Mouse (Mus musculus) MEL (cell line): ENCODE data around the gene Sept9. TPM values are rescaled to one million over a fixed set of nuclear protein-coding genes. Genes with fewer than 3 reads are reported as not detected.
A peak's percentile ranks its signal among the peaks of the same experiment; 100 is the strongest.

ENCODE experiments used
- DNase-seq: peaks from one replicate; pipeline ENCODE4 v3.0.0; 2011; ENCODE audit warnings: low read depth, low spot score
- H3K27ac ChIP-seq: 2 replicates; pipeline ENCODE4 v1.5.1; 2012; ENCODE audit warnings: low read depth, mild to moderate bottlenecking, control low read depth, low read length, moderate library complexity; ENCODE audit not compliant: control insufficient read depth
- H3K27me3 ChIP-seq, 2 experiments: fragments of 150-350 bp in 1 of 2; sonication (generic) in 1 of 2; 2 replicates each; pipeline ENCODE4 v1.6.1; 2012; ENCODE audit warnings: low read length in 2 of 2, mild to moderate bottlenecking in 2 of 2, improper control_type of control experiment in 1 of 2, moderate library complexity in 1 of 2; ENCODE audit not compliant: insufficient read depth in 2 of 2, control insufficient read depth in 1 of 2
- H3K36me3 ChIP-seq, 2 experiments: 2 replicates each; pipeline ENCODE4 v1.6.1; 2012 to 2014; ENCODE audit warnings: low read length in 2 of 2, improper control_type of control experiment in 1 of 2, inconsistent platforms in 1 of 2, mild to moderate bottlenecking in 1 of 2; ENCODE audit not compliant: insufficient read depth in 2 of 2, control insufficient read depth in 1 of 2
- H3K4me1 ChIP-seq, 2 experiments: fragments of 150-350 bp in 1 of 2; sonication (generic) in 1 of 2; 2 replicates each; pipeline ENCODE4 v1.6.1; 2012; ENCODE audit warnings: low read length in 2 of 2, improper control_type of control experiment in 1 of 2, mild to moderate bottlenecking in 1 of 2; ENCODE audit not compliant: insufficient read depth in 2 of 2, control insufficient read depth in 1 of 2
- H3K4me3 ChIP-seq, 2 experiments: fragments of 150-350 bp in 1 of 2; sonication (generic) in 1 of 2; 2 replicates each; pipeline ENCODE4 v1.5.1; 2012; ENCODE audit warnings: low read depth in 2 of 2, low read length in 2 of 2, mild to moderate bottlenecking in 2 of 2, moderate library complexity in 2 of 2, control low read depth in 1 of 2, improper control_type of control experiment in 1 of 2; ENCODE audit not compliant: control insufficient read depth in 1 of 2, insufficient read depth in 1 of 2
- H3K79me2 ChIP-seq: 2 replicates; pipeline ENCODE4 v1.6.1; 2012; ENCODE audit warnings: mild to moderate bottlenecking, low read length, moderate library complexity; ENCODE audit not compliant: control insufficient read depth, poor library complexity, insufficient read depth
- H3K9ac ChIP-seq: 2 replicates; pipeline ENCODE4 v1.6.1; 2012; ENCODE audit warnings: low read depth, mild to moderate bottlenecking, control low read depth, low read length, moderate library complexity; ENCODE audit not compliant: control insufficient read depth, poor library complexity, severe bottlenecking
- H3K9me3 ChIP-seq: fragments of 150-350 bp; sonication (generic); replicated peaks from 2 replicates; pipeline ENCODE4 v1.6.1; 2012; ENCODE audit warnings: mild to moderate bottlenecking, low read length, improper control_type of control experiment, moderate library complexity; ENCODE audit not compliant: insufficient read depth
- CHD2 ChIP-seq: IDR thresholded peaks from 2 replicates; pipeline ENCODE4 v1.6.1; 2011; ENCODE audit warnings: low read length, improper control_type of control experiment
- CTCF ChIP-seq, 3 experiments: IDR thresholded peaks in 2 of 3; conservative IDR thresholded peaks in 1 of 3; 2 replicates each; pipeline ENCODE4 v1.5.1; 2011 to 2012; ENCODE audit warnings: low read length in 3 of 3, low read depth in 2 of 3, mild to moderate bottlenecking in 2 of 3, improper control_type of control experiment in 1 of 3, inconsistent platforms in 1 of 3, mixed read lengths in 1 of 3, moderate library complexity in 1 of 3; ENCODE audit not compliant: control insufficient read depth in 1 of 3, insufficient read depth in 1 of 3, poor library complexity in 1 of 3, severe bottlenecking in 1 of 3
- E2F4 ChIP-seq: IDR thresholded peaks from 2 replicates; pipeline ENCODE4 v1.6.1; 2011; ENCODE audit warnings: low read depth, low read length, improper control_type of control experiment, borderline replicate concordance
- EP300 ChIP-seq, 2 experiments: IDR thresholded peaks; 2 replicates each; pipeline ENCODE4 v1.6.1; 2011; ENCODE audit warnings: improper control_type of control experiment in 2 of 2, low read length in 2 of 2, low read depth in 1 of 2, mild to moderate bottlenecking in 1 of 2
- ETS1 ChIP-seq: IDR thresholded peaks from 2 replicates; pipeline ENCODE4 v1.6.1; 2012; ENCODE audit warnings: low read depth, mild to moderate bottlenecking, inconsistent platforms, low read length, improper control_type of control experiment, moderate library complexity
- HCFC1 ChIP-seq: IDR thresholded peaks from 2 replicates; pipeline ENCODE4 v1.6.1; 2012; ENCODE audit warnings: low read depth, mild to moderate bottlenecking, inconsistent platforms, low read length, improper control_type of control experiment, moderate library complexity
- JUND ChIP-seq: IDR thresholded peaks from 2 replicates; pipeline ENCODE4 v1.6.1; 2011; ENCODE audit warnings: low read depth, mild to moderate bottlenecking, improper control_type of control experiment, low read length
- MAX ChIP-seq: IDR thresholded peaks from 2 replicates; pipeline ENCODE4 v1.6.1; 2011; ENCODE audit warnings: low read length, improper control_type of control experiment
- MAZ ChIP-seq: IDR thresholded peaks from 2 replicates; pipeline ENCODE4 v1.6.1; 2012; ENCODE audit warnings: low read depth, mild to moderate bottlenecking, inconsistent platforms, low read length, improper control_type of control experiment
- MYB ChIP-seq: IDR thresholded peaks from 2 replicates; pipeline ENCODE4 v1.6.1; 2011; ENCODE audit warnings: mild to moderate bottlenecking, low read depth, low read length, improper control_type of control experiment
- POLR2A ChIP-seq, 2 experiments: IDR thresholded peaks; 2 replicates each; pipeline ENCODE4 v1.6.1; 2011 to 2012; ENCODE audit warnings: low read length in 2 of 2, mild to moderate bottlenecking in 2 of 2, control low read depth in 1 of 2, improper control_type of control experiment in 1 of 2, low read depth in 1 of 2, moderate library complexity in 1 of 2; ENCODE audit not compliant: control insufficient read depth in 1 of 2, insufficient read depth in 1 of 2, poor library complexity in 1 of 2
- POLR2AphosphoS5 ChIP-seq: IDR thresholded peaks from 2 replicates; pipeline ENCODE4 v1.6.1; 2012; ENCODE audit warnings: low read depth, borderline replicate concordance, mild to moderate bottlenecking, inconsistent platforms, low read length, moderate library complexity, mixed read lengths
- RAD21 ChIP-seq: IDR thresholded peaks from 2 replicates; pipeline ENCODE4 v1.6.1; 2011; ENCODE audit warnings: mild to moderate bottlenecking, low read depth, low read length, improper control_type of control experiment
- SIN3A ChIP-seq: IDR thresholded peaks from 2 replicates; pipeline ENCODE4 v1.6.1; 2012; ENCODE audit warnings: low read length, improper control_type of control experiment, inconsistent platforms
- SMC3 ChIP-seq: IDR thresholded peaks from 2 replicates; pipeline ENCODE4 v1.6.1; 2011; ENCODE audit warnings: low read depth, low read length, improper control_type of control experiment
- TBP ChIP-seq: IDR thresholded peaks from 2 replicates; pipeline ENCODE4 v1.8.0; 2011; ENCODE audit warnings: low read depth, low read length, improper control_type of control experiment
- TCF12 ChIP-seq: IDR thresholded peaks from 2 replicates; pipeline ENCODE4 v1.6.1; 2014; ENCODE audit warnings: low read depth, mild to moderate bottlenecking, inconsistent platforms, low read length, improper control_type of control experiment, moderate library complexity
- USF1 ChIP-seq: IDR thresholded peaks from 2 replicates; pipeline ENCODE4 v1.6.1; 2014; ENCODE audit warnings: low read depth, mild to moderate bottlenecking, inconsistent platforms, low read length, improper control_type of control experiment, moderate library complexity
- USF2 ChIP-seq, 2 experiments: IDR thresholded peaks; 2 replicates each; pipeline ENCODE4 v1.6.1; 2011 to 2012; ENCODE audit warnings: improper control_type of control experiment in 2 of 2, low read length in 2 of 2, borderline replicate concordance in 1 of 2, inconsistent platforms in 1 of 2, low read depth in 1 of 2, mild to moderate bottlenecking in 1 of 2; ENCODE audit not compliant: insufficient read depth in 1 of 2
- ZKSCAN1 ChIP-seq: IDR thresholded peaks from 2 replicates; pipeline ENCODE4 v1.6.1; 2012; ENCODE audit warnings: low read depth, mild to moderate bottlenecking, inconsistent platforms, low read length, improper control_type of control experiment, moderate library complexity
- ZMIZ1 ChIP-seq: IDR thresholded peaks from 2 replicates; pipeline ENCODE4 v1.6.1; 2012; ENCODE audit warnings: low read depth, mild to moderate bottlenecking, inconsistent platforms, low read length, improper control_type of control experiment, moderate library complexity
- polyA plus RNA-seq, 2 experiments: library from polyadenylated mRNA; stranded (reverse) in 1 of 2; unstranded in 1 of 2; fragments of >175 nt in 1 of 2; fragments of >200 nt in 1 of 2; gene quantifications; 2 replicates each; pipeline versions ENCODE4 v1.2.1 to v1.2.4; 2012; ENCODE audit warnings: low replicate concordance in 2 of 2, low read depth in 1 of 2; ENCODE audit not compliant: insufficient read length in 2 of 2, insufficient read depth in 1 of 2, missing spikeins in 1 of 2
- total RNA-seq: library from RNA; depleted of rRNA; stranded (reverse); fragments of 300-350 nt; gene quantifications from 2 replicates; pipeline ENCODE4 v1.2.3, GENCODE M21; 2012

Gene Sept9
- total and polyA plus RNA-seq, 3 experiments: 49.7 to 196 (median 163) TPM

DNA sequence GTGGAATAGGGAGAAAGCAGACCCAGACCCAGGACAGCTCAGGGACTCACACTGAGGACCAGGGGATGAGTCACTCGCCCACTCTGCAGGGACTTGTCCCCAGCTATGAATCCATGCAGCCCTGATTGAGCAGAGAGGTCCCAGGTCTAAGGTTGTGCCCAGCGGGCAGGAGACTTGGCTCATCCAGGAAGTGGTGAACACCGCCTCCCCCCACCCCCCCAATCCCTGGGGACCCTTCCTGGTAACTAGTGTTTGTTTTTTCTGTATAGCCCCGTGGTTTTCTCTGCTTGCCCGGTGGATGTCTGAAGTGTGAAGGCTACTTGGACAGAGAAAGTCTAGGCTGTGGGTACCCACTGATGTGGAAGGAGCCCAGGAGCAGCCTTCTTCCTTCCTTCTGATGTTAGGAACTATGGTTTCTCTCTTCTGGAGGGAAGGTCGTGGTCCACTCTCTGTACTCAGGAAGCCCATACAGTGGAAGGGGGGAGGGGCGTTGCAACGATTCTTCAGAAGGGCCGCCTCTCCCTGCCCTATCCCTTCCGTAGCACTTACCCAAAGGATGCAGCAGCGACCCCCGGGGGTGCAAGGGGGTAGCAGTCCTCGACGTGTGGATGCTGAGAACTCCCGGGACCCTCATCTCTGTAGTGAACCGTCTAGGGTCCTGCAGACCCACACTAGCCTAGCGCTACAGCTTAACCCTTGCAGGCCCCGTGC is 66.0 kb downstream of the Sept9 start:
- TF ChIP-seq TCF12 (no peak), USF1 (no peak), JUND (no peak), MAZ (no peak), CTCF (IDR thresholded peaks at IDR 0.05 in 2 of 3, conservative IDR thresholded peaks at IDR 0.05 in 1 of 3; ENCODE audit: control insufficient read depth in 1 of 3, insufficient read depth in 1 of 3, low read depth in 2 of 3, low read length in 3 of 3, poor library complexity in 1 of 3, severe bottlenecking in 1 of 3) (no peak; a peak in 1 of 6 replicates), MYB (no peak), HCFC1 (no peak), MAX (no peak), RAD21 (no peak), ZKSCAN1 (no peak), SMC3 (no peak), EP300 (IDR thresholded peaks at IDR 0.05; ENCODE audit: low read depth in 1 of 2, low read length in 2 of 2) (no peak), ZMIZ1 (no peak), CHD2 (no peak), POLR2AphosphoS5 (no peak), SIN3A (no peak)
- peaks cover 2 to 36% of the 10 kb centered on the region in 2 experiments for H3K4me1 ChIP-seq
- H3K9me3 ChIP-seq: no peaks in the 10 kb centered on the region
- peak overlapping the region; percentile 54 for H3K9ac ChIP-seq
- H3K27me3 ChIP-seq: no peaks in the 10 kb centered on the region; a peak in 1 of 4 replicates
- peak overlapping the region; percentile 45 to 71; a peak in 3 of 4 replicates for H3K4me3 ChIP-seq
- H3K79me2 ChIP-seq: peaks cover 4% of the 10 kb centered on the region; the same call in 1 of the 2 replicates
- peak; percentile 53 for DNase-seq
- peaks cover 0 to 11% of the 10 kb centered on the region in 2 experiments; a peak in 2 of 4 replicates for H3K36me3 ChIP-seq
- no peak overlapping the region for H3K27ac ChIP-seq

DNA sequence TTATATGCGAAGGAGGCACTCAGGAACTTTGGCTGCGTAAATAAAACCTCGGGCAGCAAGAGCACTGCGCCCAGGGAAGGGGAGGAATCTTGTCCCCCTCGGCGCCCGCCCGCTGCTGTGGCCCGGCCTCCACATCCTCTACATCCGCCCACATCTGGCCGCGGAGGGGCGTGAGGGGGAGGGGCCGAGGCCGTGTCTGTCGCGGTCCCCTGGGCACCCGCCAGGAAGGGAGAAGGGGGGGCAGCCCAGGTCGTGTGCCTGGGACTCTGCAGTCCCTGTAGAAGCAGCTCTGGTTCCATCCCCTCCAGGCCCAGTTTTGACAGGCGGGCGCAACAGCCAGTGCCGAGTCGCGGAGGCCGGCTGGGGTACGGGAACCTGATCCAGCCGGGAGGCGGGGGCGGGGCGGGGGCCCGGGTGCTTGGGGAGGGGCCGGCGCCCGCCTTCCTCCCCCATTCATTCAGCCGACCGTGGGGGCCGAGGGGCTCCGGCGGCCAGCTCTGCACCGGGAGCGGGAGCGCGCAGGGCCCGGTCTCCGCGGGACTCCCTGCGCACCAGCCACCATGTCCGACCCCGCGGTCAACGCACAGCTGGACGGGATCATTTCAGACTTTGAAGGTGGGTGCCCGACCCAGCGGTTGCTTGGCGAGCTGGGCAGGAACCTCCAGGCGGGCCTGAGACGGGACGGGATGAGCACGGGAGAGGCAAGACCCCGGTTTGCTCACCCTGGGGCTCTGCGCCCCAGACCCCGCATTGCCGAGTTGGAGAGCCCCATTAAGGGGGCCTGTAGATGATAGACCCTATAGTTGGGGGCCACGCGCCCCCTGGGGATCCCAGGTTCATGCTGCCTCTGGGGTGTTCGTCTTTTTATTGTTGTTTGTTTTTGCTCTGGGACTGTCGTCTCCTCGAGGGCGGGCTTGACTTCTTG is 66.8 kb downstream of the Sept9 start:
- no peaks in the 10 kb centered on the region for H3K9me3 ChIP-seq
- H3K36me3 ChIP-seq: peaks cover 0 to 11% of the 10 kb centered on the region in 2 experiments; a peak in 2 of 4 replicates
- peaks cover 2 to 36% of the 10 kb centered on the region in 2 experiments for H3K4me1 ChIP-seq
- no peaks in the 10 kb centered on the region; a peak in 1 of 4 replicates for H3K27me3 ChIP-seq
- H3K9ac ChIP-seq: peak overlapping the region; percentile 59
- H3K27ac ChIP-seq: no peak overlapping the region
- peak; percentile 79 for DNase-seq
- H3K79me2 ChIP-seq: peaks cover 4% of the 10 kb centered on the region; the same call in 1 of the 2 replicates
- 0 out of 2 replicates have a peak, but pooled peaks have one; percentile 3 for TF ChIP-seq SIN3A
- TF ChIP-seq ETS1: no peak
- TF ChIP-seq ZMIZ1: no peak
- no peak for TF ChIP-seq USF2 (IDR thresholded peaks at IDR 0.05; ENCODE audit: borderline replicate concordance in 1 of 2, insufficient read depth in 1 of 2, low read depth in 1 of 2, low read length in 2 of 2)
- peak in 1 of 2 experiments; percentile 36; a peak in 2 of 4 replicates for TF ChIP-seq POLR2A (IDR thresholded peaks at IDR 0.05; ENCODE audit: control insufficient read depth in 1 of 2, insufficient read depth in 1 of 2, low read depth in 1 of 2, low read length in 2 of 2, poor library complexity in 1 of 2)
- TF ChIP-seq USF1: no peak
- no peak for TF ChIP-seq SMC3
- no peak for TF ChIP-seq TBP
- 0 out of 2 replicates have a peak, but pooled peaks have one; percentile 42 for TF ChIP-seq MAZ
- no peak for TF ChIP-seq E2F4
- no peak for TF ChIP-seq MAX
- TF ChIP-seq POLR2AphosphoS5: no peak
- TF ChIP-seq, all 39 proteins: peak for 3
- peak overlapping the region; percentile 47 to 71 for H3K4me3 ChIP-seq
